Mouse (Mus musculus) limb, embryonic 10.5 days (tissue): ENCODE measurements around the gene Nipal4. TPM values are rescaled to one million over a fixed set of nuclear protein-coding genes. Genes with fewer than 3 reads are reported as not detected.

Experiments used
- DNase-seq: peaks from one replicate; pipeline ENCODE4 v3.0.0-alpha.2; 2017; ENCODE audit warnings: low spot score
- H3K27ac ChIP-seq: fragments of 300-500 bp; sonication (generic); 2 replicates; pipeline ENCODE4 v1.5.1; 2016; ENCODE audit warnings: mild to moderate bottlenecking
- H3K27me3 ChIP-seq: fragments of 300-500 bp; sonication (generic); 2 replicates; pipeline ENCODE4 v1.6.1; 2016; ENCODE audit warnings: low read depth, mild to moderate bottlenecking; ENCODE audit not compliant: poor library complexity, severe bottlenecking
- H3K36me3 ChIP-seq: fragments of 300-500 bp; sonication (generic); 2 replicates; pipeline ENCODE4 v1.6.1; 2016; ENCODE audit warnings: mild to moderate bottlenecking, moderate library complexity
- H3K4me1 ChIP-seq: fragments of 300-500 bp; sonication (generic); 2 replicates; pipeline ENCODE4 v1.6.1; 2016
- H3K4me3 ChIP-seq: fragments of 300-500 bp; sonication (generic); 2 replicates; pipeline ENCODE4 v1.5.1; 2016; ENCODE audit warnings: mild to moderate bottlenecking, moderate library complexity
- H3K9me3 ChIP-seq: fragments of 300-500 bp; sonication (generic); replicated peaks from 2 replicates; pipeline ENCODE4 v1.6.1; 2016; ENCODE audit warnings: mild to moderate bottlenecking
- WGBS: fragments of 180-500 bp; shearing (Covaris S2); methylation state at CpG from one replicate; pipeline ENCODE4 v1.1.7; 2016; 5-methylcytosine and 5-hydroxymethylcytosine counted together
- polyA plus RNA-seq: library from polyadenylated mRNA; unstranded; fragments of >200 nt; fragmentation: Nextera tagmentation; extraction: Ambion mirVana; gene quantifications from 2 replicates; pipeline ENCODE4 v1.2.1, GENCODE M21; 2016

The Nipal4 gene
- polyA plus RNA-seq, 1 experiment from 2014 or later = 0.36 TPM

DNA sequence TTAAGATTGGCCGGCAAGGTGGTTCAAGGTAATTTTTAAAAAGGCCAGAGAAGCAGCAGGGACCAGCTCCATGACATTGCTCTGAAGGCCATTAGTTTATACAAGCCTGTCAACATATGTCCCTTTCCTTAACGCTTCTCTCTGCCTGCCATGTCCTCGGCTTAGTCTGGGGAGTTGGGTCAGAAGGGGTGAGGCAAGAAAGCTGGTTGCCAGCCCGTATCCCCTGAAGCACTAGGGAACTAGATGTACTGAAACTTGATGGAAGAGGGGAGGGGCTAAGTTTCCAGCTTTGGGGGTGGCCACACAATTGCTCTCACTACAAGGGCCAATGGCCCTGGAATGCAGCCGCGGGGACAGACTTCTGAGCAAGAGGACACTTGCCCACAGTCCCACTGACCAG, 23.0 kb downstream of the Nipal4 start:
- Histone ChIP-seq H3K4me1 (no peaks in the 10 kb centered on the region), H3K27ac (no peak overlapping the region), H3K4me3 (no peak overlapping the region), H3K9me3 (no peaks in the 10 kb centered on the region), H3K27me3 (no peaks in the 10 kb centered on the region), H3K36me3 (peaks cover 62% of the 10 kb centered on the region)
- 88% methylated on average over 6 of the region's 6 CpGs for WGBS
- no peak for DNase-seq

DNA sequence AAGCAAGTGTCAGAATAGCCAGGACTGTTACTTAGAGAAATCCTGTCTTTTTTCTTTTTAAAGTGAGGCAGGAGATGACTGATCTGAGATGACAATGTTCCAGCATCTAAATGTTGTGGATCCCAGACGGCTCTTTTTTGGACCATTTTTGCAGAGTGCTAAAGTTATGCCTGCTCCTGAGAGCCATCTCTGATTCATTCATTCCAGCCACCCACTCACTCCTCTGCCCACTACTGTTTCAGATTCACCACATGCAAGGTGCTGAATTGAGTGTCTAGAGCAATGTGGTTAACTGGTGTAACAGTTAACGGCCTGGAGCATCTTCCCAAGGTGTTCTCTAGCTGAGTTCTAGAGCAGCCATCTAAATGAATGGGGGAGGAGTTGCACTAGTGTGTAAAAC, 31.4 kb downstream of the Nipal4 start:
- Histone ChIP-seq H3K4me3 (no peak overlapping the region), H3K36me3 (peaks cover 50% of the 10 kb centered on the region), H3K27me3 (no peaks in the 10 kb centered on the region), H3K4me1 (no peaks in the 10 kb centered on the region), H3K27ac (no peak overlapping the region), H3K9me3 (no peaks in the 10 kb centered on the region)
- no peak for DNase-seq
- WGBS = 93% methylated on average over 2 of the region's 2 CpGs

DNA sequence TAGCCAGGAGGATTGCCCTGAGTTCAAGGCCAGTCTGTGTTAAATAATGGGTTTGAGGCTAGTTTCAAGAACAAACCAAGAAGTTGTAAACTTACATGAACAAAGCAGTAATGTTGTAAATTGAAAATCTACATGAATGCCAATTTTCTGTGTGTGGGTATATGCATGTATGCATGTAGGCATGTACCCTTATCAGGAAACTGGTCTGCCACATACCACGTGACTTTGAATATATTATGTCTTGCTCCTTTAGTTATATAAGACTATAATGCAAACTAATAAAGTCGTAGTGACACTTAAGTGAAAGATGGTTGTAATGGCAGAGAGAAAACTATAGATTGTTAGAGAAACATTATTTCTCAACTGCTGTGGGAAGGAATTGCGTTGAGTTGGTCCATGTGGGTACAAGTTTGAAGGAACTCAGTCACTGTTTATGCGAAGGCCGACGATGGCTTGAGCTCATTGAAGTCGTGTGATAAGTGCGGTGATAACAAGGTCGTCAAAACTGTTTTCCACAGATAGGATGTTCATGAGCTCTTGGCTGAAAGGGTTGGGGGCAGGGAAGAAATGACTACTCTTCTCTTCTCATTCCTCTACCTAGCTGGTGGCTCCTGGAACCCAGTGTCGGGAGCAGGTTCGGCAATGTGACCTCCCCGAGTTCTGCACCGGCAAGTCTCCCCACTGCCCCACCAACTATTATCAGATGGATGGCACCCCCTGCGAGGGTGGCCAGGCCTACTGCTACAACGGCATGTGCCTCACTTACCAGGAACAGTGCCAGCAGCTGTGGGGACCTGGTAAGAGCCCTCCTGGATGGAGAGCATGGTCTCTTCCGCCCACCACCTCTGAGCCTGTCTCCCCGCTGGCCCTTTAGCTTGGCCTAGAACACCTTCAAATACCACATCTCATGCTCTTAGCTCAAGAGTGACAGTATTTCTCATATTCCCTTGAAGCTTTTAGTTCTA, 35.0 kb downstream of the Nipal4 start:
- WGBS = 91% methylated on average over 17 of the region's 17 CpGs

DNA sequence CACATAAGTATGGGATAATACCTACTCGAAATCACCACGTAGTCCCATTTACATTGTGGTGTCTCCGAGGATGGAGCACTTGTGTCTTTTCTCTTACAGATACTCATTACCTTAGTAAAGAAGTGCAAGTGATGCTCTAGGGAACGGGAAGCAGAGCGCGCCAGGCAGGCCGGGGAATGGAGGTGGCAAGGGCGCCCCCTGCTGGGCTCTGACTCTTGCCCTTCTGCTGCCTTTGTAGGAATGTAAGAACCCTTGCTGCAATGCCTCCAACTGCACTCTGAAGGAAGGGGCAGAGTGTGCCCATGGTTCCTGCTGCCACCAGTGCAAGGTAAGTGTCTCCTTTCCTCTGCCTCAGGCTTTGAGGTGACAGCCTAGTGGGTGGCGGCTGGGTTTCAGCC, 37.8 kb downstream of the Nipal4 start:
- Histone ChIP-seq H3K9me3 (no peaks in the 10 kb centered on the region), H3K4me1 (0 out of 2 replicates have a peak, but pooled peaks cover 4% of the 10 kb centered on the region), H3K27ac (no peak overlapping the region), H3K4me3 (no peak overlapping the region), H3K27me3 (no peaks in the 10 kb centered on the region), H3K36me3 (peaks cover 28% of the 10 kb centered on the region)
- DNase-seq = peak; percentile 42
- WGBS = 73% methylated on average over 9 of the region's 9 CpGs

More for the DNA sequence above, 35.0 kb downstream of the Nipal4 start:
- DNase-seq = no peak
- no peak overlapping the region for H3K27ac ChIP-seq
- H3K9me3 ChIP-seq = no peaks in the 10 kb centered on the region
- H3K27me3 ChIP-seq = no peaks in the 10 kb centered on the region
- no peak overlapping the region for H3K4me3 ChIP-seq
- H3K4me1 ChIP-seq = 0 out of 2 replicates have a peak, but pooled peaks cover 4% of the 10 kb centered on the region
- H3K36me3 ChIP-seq = peaks cover 35% of the 10 kb centered on the region

DNA sequence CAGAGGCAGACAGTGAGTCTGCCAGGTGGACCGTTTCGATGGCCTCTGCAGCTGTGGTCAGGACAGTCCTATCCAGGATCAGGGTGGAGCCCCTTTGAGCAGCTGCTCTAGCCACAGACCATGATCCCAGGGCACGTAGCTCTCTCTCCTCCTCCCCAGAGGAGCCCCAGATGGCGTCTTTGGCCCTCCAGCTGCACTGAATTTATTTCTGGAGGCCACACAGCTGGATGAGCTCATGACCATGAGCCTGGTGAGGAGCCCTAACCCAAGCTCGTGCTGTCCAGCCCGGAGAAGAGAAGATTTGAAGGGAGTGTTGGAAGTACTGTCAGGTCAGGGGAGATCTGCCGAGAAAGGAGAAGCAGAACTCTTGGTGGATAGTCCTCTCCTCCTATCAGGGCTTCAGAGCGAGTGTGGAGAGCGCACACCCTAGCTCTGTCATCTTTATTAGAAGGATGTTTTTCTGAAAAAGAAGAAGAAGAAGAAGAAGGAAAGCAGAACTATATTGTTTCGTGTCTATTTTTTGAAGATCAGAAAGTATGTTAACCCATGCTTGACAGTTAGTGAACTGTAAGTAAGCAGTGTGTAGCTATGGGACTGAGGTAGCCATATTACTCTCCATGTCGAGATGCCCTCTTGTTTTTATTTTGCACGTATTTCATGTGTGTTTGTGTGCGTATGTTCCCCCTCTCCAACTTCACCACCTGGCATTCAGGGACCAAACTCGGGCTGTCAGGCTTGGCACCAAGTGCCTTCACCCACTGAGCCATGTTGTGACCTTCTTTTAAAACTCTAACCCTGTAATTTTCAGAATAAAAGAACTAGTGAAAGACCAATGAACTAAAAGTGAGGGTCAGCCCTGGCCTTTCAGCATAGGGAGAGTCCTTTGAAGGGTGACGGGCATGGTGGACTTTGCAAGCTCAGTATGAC, 38.4 kb downstream of the Nipal4 start:
- Histone ChIP-seq H3K27ac (no peak overlapping the region; the same call in 1 of the 2 replicates), H3K4me1 (0 out of 2 replicates have a peak, but pooled peaks cover 4% of the 10 kb centered on the region), H3K9me3 (no peaks in the 10 kb centered on the region), H3K4me3 (no peak overlapping the region), H3K27me3 (no peaks in the 10 kb centered on the region), H3K36me3 (peaks cover 28% of the 10 kb centered on the region)
- 86% methylated on average over 15 of the region's 15 CpGs for WGBS
- DNase-seq = no peak

DNA sequence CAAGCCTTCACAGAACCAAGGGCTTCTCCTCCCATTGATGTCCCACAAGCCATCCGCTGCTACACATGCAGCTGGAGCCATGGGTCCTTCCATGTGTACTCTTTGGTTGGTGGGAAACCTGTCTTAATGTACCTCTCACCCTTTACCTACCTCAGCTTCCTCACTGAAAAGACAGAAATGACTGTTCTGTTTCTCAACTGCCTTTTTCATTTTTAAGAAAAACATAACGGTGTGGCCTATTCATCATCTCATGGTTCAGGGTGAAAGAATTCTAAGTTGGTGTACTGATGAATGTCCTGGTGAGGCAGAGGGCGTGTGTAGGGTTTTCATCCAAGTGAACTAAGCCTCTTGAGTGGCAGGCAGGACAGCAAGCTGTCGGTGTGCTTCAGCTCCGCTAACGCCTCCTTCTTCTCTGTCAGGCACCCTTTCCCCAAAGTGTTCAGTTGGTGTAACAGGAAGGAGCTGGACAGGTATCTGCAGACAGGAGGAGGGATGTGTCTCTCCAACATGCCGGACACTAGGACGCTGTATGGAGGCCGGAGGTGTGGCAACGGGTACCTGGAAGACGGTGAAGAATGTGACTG, 39.4 kb downstream of the Nipal4 start:
- no peaks in the 10 kb centered on the region for H3K9me3 ChIP-seq
- H3K4me3 ChIP-seq = no peak overlapping the region
- no peaks in the 10 kb centered on the region for H3K27me3 ChIP-seq
- WGBS = 92% methylated on average over 11 of the region's 11 CpGs
- H3K27ac ChIP-seq = no peak overlapping the region
- peaks cover 31% of the 10 kb centered on the region for H3K36me3 ChIP-seq
- DNase-seq = no peak
- 0 out of 2 replicates have a peak, but pooled peaks cover 4% of the 10 kb centered on the region for H3K4me1 ChIP-seq

DNA sequence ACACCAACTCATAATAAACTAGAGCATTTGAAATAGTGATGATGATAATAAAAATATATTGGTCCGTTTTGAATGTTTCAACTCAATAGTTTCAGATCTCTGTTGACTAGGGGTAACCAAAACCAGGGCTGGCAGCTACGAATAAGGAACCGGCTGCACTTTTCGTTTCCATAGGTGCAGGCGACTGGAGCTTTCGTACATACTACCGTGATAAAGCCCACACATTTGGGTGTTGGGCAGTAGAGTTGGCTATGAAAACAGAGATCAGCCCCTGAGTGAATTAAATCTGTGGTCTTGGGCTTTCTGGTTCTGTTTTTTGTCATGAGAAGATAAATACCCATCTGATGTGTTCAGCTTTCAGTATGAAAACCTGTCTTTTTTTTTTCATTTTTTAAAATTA, 40.0 kb downstream of the Nipal4 start:
- WGBS = 95% methylated on average over 7 of the region's 7 CpGs
- H3K36me3 ChIP-seq = peaks cover 29% of the 10 kb centered on the region
- H3K27me3 ChIP-seq = no peaks in the 10 kb centered on the region
- no peak overlapping the region for H3K27ac ChIP-seq
- H3K9me3 ChIP-seq = no peaks in the 10 kb centered on the region
- no peak for DNase-seq
- H3K4me1 ChIP-seq = peaks cover 8% of the 10 kb centered on the region; the same call in 1 of the 2 replicates
- no peak overlapping the region for H3K4me3 ChIP-seq

DNA sequence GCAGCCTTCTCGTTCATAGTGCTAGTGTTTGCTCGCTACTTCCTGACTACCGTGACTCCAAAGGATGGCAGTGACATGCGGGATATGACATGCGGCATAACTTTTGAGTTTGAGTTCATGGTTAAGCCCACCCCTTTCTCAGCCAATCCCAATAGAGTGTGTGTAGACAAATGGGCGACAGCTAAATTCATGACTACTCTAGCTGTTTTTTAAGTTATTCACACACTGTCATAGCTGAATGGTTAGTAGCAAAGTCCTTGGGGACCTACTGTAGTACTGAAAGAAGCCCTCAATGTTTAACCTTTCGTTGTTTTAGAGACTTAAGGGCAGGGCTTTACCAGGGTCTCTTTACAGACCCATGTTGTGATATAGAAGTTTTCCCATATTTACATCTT, 40.5 kb downstream of the Nipal4 start:
- Histone ChIP-seq H3K27me3 (no peaks in the 10 kb centered on the region), H3K27ac (no peak overlapping the region), H3K9me3 (no peaks in the 10 kb centered on the region), H3K4me3 (no peak overlapping the region), H3K36me3 (peaks cover 33% of the 10 kb centered on the region), H3K4me1 (peaks cover 8% of the 10 kb centered on the region; the same call in 1 of the 2 replicates)
- WGBS = 96% methylated on average over 7 of the region's 7 CpGs
- DNase-seq = no peak

DNA sequence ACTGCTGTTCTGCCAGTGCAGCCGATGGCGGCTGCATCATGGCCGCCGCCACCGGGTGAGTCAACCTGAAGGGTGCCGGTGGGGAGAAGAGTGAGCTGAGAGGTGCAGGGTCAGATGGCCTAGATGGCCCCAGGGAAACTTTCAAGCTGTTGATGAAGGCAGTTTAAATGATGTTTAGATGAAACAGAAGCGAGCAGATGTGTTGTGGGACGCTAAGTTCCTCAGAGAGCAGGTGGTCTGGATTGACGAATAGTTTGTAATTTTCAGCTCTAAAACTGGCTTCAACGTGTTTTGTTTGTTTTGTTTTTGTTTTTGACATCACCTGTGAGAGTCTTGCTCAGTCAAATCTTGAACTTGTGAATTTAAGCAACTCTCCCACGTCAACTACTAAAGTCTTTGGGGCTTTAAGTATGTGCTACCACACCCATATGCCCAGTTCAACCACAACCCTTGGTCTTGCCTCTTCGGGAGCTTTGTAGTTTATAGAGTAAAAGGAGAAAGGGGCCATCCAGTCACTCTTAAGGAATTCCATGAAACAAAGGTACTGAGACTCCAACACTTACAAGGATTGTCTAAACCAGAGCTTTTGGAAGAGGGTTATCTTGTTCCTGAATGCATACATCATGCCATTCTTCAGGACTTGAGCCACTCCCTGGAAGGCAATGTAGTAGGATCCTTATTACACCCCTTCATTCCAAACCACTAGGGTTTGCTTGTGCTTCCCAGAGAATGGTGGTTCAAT, 41.0 kb downstream of the Nipal4 start:
- Histone ChIP-seq H3K27ac (no peak overlapping the region), H3K4me3 (no peak overlapping the region), H3K4me1 (peaks cover 10% of the 10 kb centered on the region), H3K9me3 (no peaks in the 10 kb centered on the region), H3K36me3 (peaks cover 33% of the 10 kb centered on the region), H3K27me3 (no peaks in the 10 kb centered on the region)
- 93% methylated on average over 12 of the region's 12 CpGs for WGBS
- DNase-seq = no peak

DNA sequence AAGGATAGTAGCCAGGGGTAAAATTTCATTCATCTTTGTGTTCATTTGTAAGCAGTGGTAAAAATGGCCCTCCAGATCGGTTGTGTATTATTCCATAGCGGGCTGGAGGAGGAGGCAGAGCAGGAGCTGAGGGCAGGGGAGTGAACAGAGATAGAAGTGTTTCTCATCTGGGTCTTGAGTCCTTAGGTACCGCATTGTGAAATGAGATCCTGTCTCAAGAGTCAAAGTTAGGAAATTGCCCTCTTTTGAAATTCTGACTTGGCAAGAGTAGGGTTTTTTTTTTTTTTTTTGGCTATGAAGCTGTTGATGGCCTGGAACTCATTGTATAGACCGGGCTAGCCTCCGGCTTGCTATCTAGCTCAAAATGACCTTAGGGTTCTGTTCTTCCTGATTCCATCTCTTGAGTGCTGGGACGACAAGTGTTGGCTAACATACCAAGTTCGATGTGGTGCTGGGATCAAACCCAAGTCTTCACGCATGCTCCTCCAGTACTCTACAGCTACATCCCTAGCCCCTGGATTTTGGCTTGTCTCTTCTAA, 42.9 kb downstream of the Nipal4 start:
- DNase-seq = no peak
- Histone ChIP-seq H3K4me3 (no peak overlapping the region), H3K27me3 (no peaks in the 10 kb centered on the region), H3K4me1 (peaks cover 29% of the 10 kb centered on the region), H3K9me3 (no peaks in the 10 kb centered on the region), H3K36me3 (peaks cover 28% of the 10 kb centered on the region; the same call in 1 of the 2 replicates), H3K27ac (no peak overlapping the region)
- WGBS = 97% methylated on average over 8 of the region's 8 CpGs

DNA sequence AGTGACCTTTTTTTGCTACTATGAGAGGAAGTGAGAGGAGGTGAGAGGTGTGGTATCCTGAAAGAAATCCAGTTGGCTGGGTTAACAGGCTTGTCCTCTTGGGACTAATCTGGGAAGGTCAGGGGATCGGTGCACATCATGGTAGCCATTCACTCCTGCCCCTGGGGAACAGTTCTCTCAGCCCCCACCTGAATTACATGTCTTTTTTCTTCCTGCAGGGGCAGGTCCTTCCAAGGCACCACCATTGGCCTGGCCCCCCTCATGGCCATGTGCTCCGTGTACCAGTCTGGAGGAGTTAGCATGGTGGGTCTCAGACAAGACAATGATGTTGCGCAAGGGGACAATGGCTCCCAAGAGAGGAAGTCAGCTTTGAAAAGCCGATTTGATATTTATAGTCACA, 43.4 kb downstream of the Nipal4 start:
- Histone ChIP-seq H3K36me3 (peaks cover 26% of the 10 kb centered on the region; the same call in 1 of the 2 replicates), H3K4me1 (peaks cover 32% of the 10 kb centered on the region)

More for the DNA sequence above, 43.4 kb downstream of the Nipal4 start:
- Histone ChIP-seq H3K27me3 (no peaks in the 10 kb centered on the region), H3K4me3 (no peak overlapping the region), H3K9me3 (no peaks in the 10 kb centered on the region), H3K27ac (no peak overlapping the region)
- WGBS = 93% methylated on average over 4 of the region's 4 CpGs
- DNase-seq = no peak
